Mouse (Mus musculus) erythroblast, embryonic 14.5 days (primary cell): ENCODE measurements at regions not wholly inside any gene's neighbourhood (a gene's known extent, or its start where the extent isn't known, plus 50 kb on each side); places are given as distances from the start of the nearest gene placed in this dataset.

ENCODE experiments used
- GATA1 ChIP-seq: IDR thresholded peaks from 2 replicates; pipeline ENCODE4 v1.6.1; 2012; ENCODE audit warnings: low read length, inconsistent platforms, mixed read lengths
- TAL1 ChIP-seq: IDR thresholded peaks from 3 replicates; pipeline ENCODE4 v1.6.1; 2012; ENCODE audit warnings: low read length, inconsistent platforms, mixed read lengths

DNA sequence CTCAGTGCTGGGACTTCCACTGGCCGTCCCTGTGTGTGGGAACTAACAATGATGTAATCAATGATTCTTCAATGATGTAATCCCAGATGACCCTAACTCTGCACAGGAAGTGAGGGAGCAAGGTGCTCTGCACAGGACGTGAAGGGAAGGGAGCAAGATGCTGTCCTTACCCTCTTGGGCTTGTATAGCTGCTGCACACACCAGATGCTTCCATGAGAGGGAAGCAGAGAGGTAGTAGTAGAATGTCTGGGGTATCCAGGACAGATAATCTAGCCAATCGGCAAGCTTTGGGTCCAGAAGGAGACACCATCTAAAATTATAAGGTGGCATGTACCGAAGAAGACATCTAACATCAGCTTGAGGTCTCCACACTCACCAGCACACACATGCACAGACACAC lies 314.3 kb downstream of the Cdh26 start:
- no peak for TF ChIP-seq GATA1
- TF ChIP-seq TAL1, result no peak
